Comparison of ENCODE assay signal across 1 mouse cellular context in the genomic region with DNA sequence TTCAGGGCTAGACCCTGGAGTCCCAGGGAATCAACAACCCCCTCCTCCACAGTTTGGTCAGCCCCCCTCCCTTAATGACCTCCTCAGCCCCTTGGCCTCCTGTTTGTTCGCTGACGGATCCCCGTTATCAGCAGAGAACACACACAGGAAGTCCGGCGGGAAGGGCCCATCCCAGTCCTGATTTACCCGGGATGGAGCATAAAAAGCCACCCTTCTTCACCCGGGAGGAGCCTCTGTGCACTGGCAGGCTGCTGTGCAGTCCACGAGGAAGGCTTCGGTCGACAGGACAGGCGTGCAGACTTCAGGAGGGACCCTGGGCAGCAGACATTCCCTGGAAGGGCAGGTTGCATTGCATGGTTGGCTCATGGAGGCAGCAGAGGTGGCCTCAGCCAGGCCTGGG.
TF ChIP-seq lines count a peak whose summit lies in the region.

No protein-coding gene starts in this region.

TF ChIP-seq in MEL, 35 proteins besides CTCF, POLR2A, EP300 and RAD21 (continued from another document):
- TF ChIP-seq TBP (IDR thresholded peaks at IDR 0.05; ENCODE audit: low read depth, low read length) (no peak), SIN3A (IDR thresholded peaks at IDR 0.05; ENCODE audit: low read length) (no peak), ZMIZ1 (IDR thresholded peaks at IDR 0.05; ENCODE audit: low read depth, low read length) (0 out of 2 replicates have a peak, but pooled peaks have one; percentile 48), KAT2A (conservative IDR thresholded peaks at IDR 0.05; ENCODE audit: low read depth, low read length) (no peak), GATA1 (IDR thresholded peaks at IDR 0.05; ENCODE audit: low read depth, low read length) (0 out of 2 replicates have a peak, but pooled peaks have one; percentile 10), E2F4 (IDR thresholded peaks at IDR 0.05; ENCODE audit: borderline replicate concordance, low read depth, low read length) (no peak), ZC3H11A (IDR thresholded peaks at IDR 0.05; ENCODE audit: low read depth, low read length) (no peak), TCF12 (IDR thresholded peaks at IDR 0.05; ENCODE audit: low read depth, low read length) (peak; percentile 51), MXI1 (IDR thresholded peaks at IDR 0.05; ENCODE audit: low read depth, low read length) (peak; percentile 24; the same call in 1 of the 2 replicates), MEF2A (IDR thresholded peaks at IDR 0.05; ENCODE audit: extremely low read depth, insufficient replicate concordance, low read depth, low read length, poor library complexity, severe bottlenecking) (no peak), RCOR1 (IDR thresholded peaks at IDR 0.05; ENCODE audit: low read depth, low read length) (peak; percentile 73), ZKSCAN1 (IDR thresholded peaks at IDR 0.05; ENCODE audit: low read depth, low read length) (no peak), TAL1 (IDR thresholded peaks at IDR 0.05; ENCODE audit: low read length) (peak; percentile 52), CHD2 (IDR thresholded peaks at IDR 0.05; ENCODE audit: low read length) (no peak), MAX (IDR thresholded peaks at IDR 0.05; ENCODE audit: low read length) (no peak)
